Mouse (Mus musculus) kidney, embryonic 16.5 days (tissue): ENCODE data around the gene Il15ra. TPM values are rescaled to one million over a fixed set of nuclear protein-coding genes. Genes with fewer than 3 reads are reported as not detected.

Source experiments
- ATAC-seq: fragments of 200-750 bp; cut with Nextera tagmentation; 2 replicates; pipeline ENCODE4 v1.8.0; 2017; ENCODE audit warnings: moderate TSS enrichment; ENCODE audit not compliant: low FRiP score, low TSS enrichment
- H3K27ac ChIP-seq: fragments of 300-500 bp; sonication (generic); 2 replicates; pipeline ENCODE4 v1.5.1; 2014; ENCODE audit warnings: low read length
- H3K27me3 ChIP-seq: fragments of 300-500 bp; sonication (generic); 2 replicates; pipeline ENCODE4 v1.6.1; 2014; ENCODE audit warnings: low read length, control low read depth, mixed read lengths; ENCODE audit not compliant: insufficient read depth
- H3K36me3 ChIP-seq: fragments of 300-500 bp; sonication (generic); 2 replicates; pipeline ENCODE4 v1.6.1; 2014; ENCODE audit warnings: low read length, control low read depth, mixed read lengths; ENCODE audit not compliant: insufficient read depth
- H3K4me1 ChIP-seq: fragments of 300-500 bp; sonication (generic); 2 replicates; pipeline ENCODE4 v1.6.1; 2014; ENCODE audit warnings: low read length, control low read depth, mixed read lengths; ENCODE audit not compliant: insufficient read depth
- H3K4me2 ChIP-seq: fragments of 300-500 bp; sonication (generic); replicated peaks from 2 replicates; pipeline ENCODE4 v1.6.1; 2014; ENCODE audit warnings: low read depth, low read length
- H3K4me3 ChIP-seq: fragments of 300-500 bp; sonication (generic); 2 replicates; pipeline ENCODE4 v1.5.1; 2014; ENCODE audit warnings: mild to moderate bottlenecking, low read length
- H3K9ac ChIP-seq: fragments of 300-500 bp; sonication (generic); replicated peaks from 2 replicates; pipeline ENCODE4 v1.6.1; 2014; ENCODE audit warnings: low read length
- H3K9me3 ChIP-seq: fragments of 300-500 bp; sonication (generic); 2 replicates; pipeline ENCODE4 v1.6.1; 2016; ENCODE audit warnings: low read length, control low read depth
- WGBS: fragments of 180-500 bp; shearing (Covaris S2); extraction: QIAGEN DNeasy Blood & Tissue Kit; methylation state at CpG from one replicate; pipeline ENCODE4 v1.1.7; 2014; 5-methylcytosine and 5-hydroxymethylcytosine counted together
- polyA plus RNA-seq: library from polyadenylated mRNA; unstranded; fragments of >200 nt; fragmentation: Nextera tagmentation; extraction: Ambion mirVana; gene quantifications from 2 replicates; pipeline ENCODE4 v1.2.1, GENCODE M21; 2015

Gene Il15ra
- polyA plus RNA-seq, 1 experiment from 2014 or later, result 2.6 TPM

DNA sequence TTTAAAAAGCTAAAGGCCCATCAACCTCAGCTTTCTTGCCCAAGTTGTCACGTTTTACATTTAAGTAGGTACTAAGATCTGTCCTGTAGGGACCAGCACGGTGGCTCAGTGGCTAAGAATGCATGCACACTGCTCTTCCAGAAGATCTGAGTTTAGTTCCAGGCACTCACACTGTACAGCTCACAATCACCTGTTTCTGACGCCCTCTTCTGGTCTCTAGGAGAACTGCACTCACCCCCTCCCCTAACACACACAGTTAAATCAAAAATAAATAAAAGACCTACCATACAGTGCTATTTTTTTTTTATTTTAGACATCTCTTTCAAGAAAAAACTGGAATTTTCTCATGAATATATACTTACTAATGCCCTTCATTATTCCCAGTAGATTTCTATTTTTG lies 32.9 kb upstream of the Il15ra start:
- Histone ChIP-seq H3K4me2 (no peak overlapping the region), H3K4me3 (no peak overlapping the region), H3K27ac (no peak overlapping the region), H3K9me3 (no peaks in the 10 kb centered on the region), H3K9ac (no peak overlapping the region), H3K36me3 (no peaks in the 10 kb centered on the region), H3K4me1 (no peaks in the 10 kb centered on the region), H3K27me3 (no peaks in the 10 kb centered on the region)
- WGBS, result 22% methylated on average over 3 of the region's 3 CpGs
- ATAC-seq, result no peak

DNA sequence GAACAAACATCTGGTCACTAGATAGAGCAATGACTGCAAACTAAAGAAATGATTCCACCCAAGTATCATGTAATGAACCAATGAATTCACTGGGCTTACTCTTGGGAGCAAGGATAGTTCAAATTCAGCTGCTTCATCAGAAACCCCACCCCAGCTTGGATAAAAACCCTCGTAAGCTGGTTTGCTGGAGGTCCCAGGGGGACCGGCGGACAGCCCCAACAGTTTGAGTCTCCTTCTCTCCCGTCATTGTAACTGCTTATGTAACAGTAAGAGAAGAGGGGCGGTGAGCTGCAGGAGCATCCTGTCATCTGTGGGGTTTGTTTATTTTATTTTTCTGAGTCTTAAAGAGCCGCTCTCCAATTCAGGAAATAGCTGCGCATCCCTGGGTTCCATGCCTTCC lies 25.5 kb upstream of the Il15ra start:
- H3K27me3 ChIP-seq, result no peaks in the 10 kb centered on the region
- 73% methylated on average over 7 of the region's 7 CpGs for WGBS
- ATAC-seq, result no peak
- no peaks in the 10 kb centered on the region for H3K9me3 ChIP-seq
- H3K27ac ChIP-seq, result no peak overlapping the region
- no peak overlapping the region for H3K4me2 ChIP-seq
- no peak overlapping the region for H3K4me3 ChIP-seq
- no peaks in the 10 kb centered on the region for H3K4me1 ChIP-seq
- no peak overlapping the region for H3K9ac ChIP-seq
- no peaks in the 10 kb centered on the region for H3K36me3 ChIP-seq

DNA sequence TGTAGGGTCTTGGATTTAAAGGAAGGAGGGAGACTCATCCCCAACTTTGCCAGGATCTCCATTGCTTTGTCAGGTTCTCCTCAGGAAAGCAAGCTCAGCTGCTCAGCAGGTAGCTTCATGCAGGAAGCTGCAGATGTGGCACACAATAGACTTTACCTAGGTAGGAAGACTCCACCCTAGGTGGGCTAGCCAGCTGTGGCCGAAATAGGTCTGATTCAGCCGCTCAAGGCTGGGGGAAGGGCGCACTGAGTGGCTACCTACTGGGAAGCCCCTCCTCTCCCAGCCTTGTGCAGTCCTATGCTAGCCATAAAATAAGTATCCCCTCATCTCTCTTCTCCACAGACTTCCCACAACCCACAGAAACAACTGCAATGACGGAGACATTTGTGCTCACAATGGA lies 22.4 kb upstream of the Il15ra start:
- no peaks in the 10 kb centered on the region for H3K9me3 ChIP-seq
- no peaks in the 10 kb centered on the region for H3K36me3 ChIP-seq
- H3K9ac ChIP-seq, result no peak overlapping the region
- H3K27ac ChIP-seq, result no peak overlapping the region
- H3K4me1 ChIP-seq, result no peaks in the 10 kb centered on the region
- H3K27me3 ChIP-seq, result no peaks in the 10 kb centered on the region
- H3K4me2 ChIP-seq, result no peak overlapping the region
- 73% methylated on average over 4 of the region's 4 CpGs for WGBS
- no peak overlapping the region for H3K4me3 ChIP-seq
- ATAC-seq, result no peak

DNA sequence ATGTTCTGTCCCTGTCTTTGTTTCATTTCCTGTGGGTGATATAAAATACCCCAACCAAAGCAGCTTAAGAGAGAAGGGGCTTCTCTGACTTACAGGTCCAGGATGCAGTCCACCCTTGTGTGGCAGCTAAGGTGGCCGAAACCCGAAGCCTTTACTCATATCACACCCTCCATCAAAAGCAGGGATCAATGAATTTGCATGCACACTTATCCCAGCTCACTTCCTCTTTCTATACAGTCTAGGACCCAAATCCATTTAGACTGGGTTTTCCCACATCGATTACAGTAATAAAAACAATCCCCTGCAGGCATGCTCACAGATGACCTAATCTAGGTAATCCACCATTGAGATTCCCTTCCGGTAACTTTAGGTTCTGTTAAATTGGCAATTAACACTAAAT lies 18.6 kb upstream of the Il15ra start:
- H3K4me3 ChIP-seq, result no peak overlapping the region
- no peaks in the 10 kb centered on the region for H3K9me3 ChIP-seq
- no peak overlapping the region for H3K4me2 ChIP-seq
- H3K9ac ChIP-seq, result no peak overlapping the region
- WGBS, result 76% methylated on average over 4 of the region's 4 CpGs
- H3K27ac ChIP-seq, result no peak overlapping the region
- H3K27me3 ChIP-seq, result no peaks in the 10 kb centered on the region
- no peaks in the 10 kb centered on the region for H3K4me1 ChIP-seq
- ATAC-seq, result no peak
- H3K36me3 ChIP-seq, result no peaks in the 10 kb centered on the region

DNA sequence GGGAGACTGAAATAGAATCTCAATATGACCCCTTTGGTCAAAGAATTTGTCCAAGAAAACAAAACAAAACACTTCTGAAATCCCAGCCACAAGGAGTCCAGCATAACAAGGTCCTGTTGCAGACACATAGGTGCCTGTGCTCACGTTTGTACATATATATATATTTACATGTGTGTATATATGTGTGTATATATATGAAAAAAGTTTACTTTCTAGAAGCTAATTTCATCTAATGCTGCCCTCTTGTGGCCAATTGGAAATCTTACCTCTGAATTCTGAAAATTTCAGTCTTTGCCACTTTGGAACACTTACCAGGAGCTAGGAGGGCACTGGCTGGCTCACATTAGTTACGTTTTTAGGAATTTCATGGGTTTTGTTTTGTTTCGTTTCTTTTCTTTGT lies 17.7 kb upstream of the Il15ra start:
- Histone ChIP-seq H3K27ac (no peak overlapping the region), H3K4me1 (no peaks in the 10 kb centered on the region), H3K4me3 (no peak overlapping the region), H3K9ac (no peak overlapping the region), H3K4me2 (no peak overlapping the region), H3K36me3 (no peaks in the 10 kb centered on the region), H3K27me3 (no peaks in the 10 kb centered on the region), H3K9me3 (no peaks in the 10 kb centered on the region)
- no peak for ATAC-seq
- 20% methylated on average over 3 of the region's 3 CpGs for WGBS

DNA sequence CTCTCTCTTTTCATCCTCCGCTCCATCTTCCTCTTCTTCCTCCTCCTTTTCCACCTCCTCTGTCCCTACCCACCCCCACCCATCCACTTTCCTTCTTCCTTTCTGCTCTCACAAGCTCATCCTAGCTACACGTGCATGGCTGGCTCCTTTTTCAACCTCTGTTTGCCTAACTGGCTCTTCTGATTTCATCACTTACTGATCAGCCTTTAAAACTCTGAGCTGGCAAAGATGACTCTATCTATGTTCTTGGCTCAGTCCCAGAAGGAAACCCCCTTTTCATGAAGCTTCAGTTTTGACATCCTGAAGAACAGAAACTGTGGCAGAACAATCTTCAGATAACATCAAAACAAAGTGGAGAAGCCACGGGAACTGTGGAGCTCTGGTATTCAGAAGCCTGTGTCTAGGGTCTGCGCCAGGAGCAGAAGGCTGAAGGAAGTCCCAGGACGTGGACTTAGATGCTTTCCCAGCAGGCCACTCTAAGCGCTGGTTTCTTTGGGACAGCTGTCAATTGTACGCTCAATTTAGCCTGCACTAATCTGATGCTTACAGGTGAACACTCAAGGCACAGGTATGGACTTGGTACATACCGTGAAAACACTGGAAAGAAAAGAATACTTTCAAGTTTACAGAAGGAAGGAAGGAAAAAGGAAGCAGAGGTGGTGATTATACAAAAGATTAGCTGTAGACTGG lies 14.7 kb upstream of the Il15ra start:
- no peak for ATAC-seq
- Histone ChIP-seq H3K4me3 (no peak overlapping the region), H3K9ac (no peak overlapping the region), H3K4me1 (no peaks in the 10 kb centered on the region), H3K27ac (no peak overlapping the region), H3K4me2 (no peak overlapping the region), H3K9me3 (no peaks in the 10 kb centered on the region), H3K27me3 (no peaks in the 10 kb centered on the region), H3K36me3 (no peaks in the 10 kb centered on the region)
- 70% methylated on average over 8 of the region's 8 CpGs for WGBS

DNA sequence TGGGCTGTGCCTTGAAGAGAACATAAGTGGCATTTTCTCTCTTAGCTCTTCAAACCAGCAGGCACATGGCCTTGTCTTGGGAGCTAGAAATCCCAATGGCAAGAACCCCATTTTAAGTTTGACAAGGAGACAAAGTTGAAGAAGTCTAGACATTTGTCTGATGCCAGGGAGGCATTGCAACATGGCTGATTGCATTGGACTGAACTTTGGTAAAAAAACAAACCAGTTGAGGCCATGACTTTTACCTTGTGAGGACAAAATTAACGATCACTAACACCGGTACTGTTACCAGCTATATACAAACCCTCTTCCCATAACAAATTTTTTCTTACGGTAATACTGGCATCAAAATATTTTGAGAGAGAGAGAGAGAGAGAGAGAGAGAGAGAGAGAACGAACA lies 11.7 kb upstream of the Il15ra start:
- no peak for ATAC-seq
- no peak overlapping the region for H3K4me3 ChIP-seq
- no peaks in the 10 kb centered on the region for H3K27me3 ChIP-seq
- H3K36me3 ChIP-seq, result no peaks in the 10 kb centered on the region
- H3K4me1 ChIP-seq, result no peaks in the 10 kb centered on the region
- H3K9ac ChIP-seq, result no peak overlapping the region
- H3K9me3 ChIP-seq, result no peaks in the 10 kb centered on the region
- H3K4me2 ChIP-seq, result no peak overlapping the region
- H3K27ac ChIP-seq, result no peak overlapping the region
- WGBS, result 90% methylated on average over 4 of the region's 4 CpGs

DNA sequence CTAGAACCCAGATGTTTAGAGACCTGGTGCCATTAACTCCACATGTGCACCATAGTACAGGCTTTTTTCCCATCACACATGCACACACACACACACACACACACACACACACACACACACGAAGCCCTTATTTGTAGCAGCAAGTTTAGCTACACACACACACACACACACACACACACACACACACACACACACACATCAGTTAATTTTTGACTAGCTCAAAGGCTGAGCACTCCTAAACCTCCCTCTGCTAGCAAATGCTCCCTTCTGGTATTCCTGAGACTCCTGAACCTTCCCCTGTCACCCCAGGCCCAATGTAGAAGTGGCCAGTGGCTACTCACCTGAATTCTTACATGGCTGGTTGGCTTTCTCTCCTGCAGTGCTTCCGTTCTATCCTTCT lies 11.0 kb upstream of the Il15ra start:
- H3K36me3 ChIP-seq, result no peaks in the 10 kb centered on the region
- H3K9ac ChIP-seq, result no peak overlapping the region

DNA sequence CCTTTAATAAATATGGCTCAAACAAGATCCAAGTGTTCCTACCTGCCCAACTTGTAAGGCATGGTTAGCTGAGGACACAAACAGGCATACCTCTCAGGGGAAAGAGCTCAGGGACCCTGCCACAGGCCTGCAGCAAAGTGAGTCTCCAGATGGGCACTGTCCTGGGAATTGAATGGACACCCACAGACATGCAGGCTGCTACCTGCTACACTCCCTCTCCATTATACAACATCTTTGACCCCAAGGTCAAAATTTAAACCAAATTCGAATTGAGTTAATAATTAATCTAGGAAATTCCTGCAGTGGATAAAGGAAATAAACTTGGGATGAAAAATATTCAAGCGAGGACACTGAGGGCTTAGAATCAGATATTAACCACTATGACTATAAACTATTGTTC lies 9.2 kb upstream of the Il15ra start:
- H3K27ac ChIP-seq, result no peak overlapping the region
- no peaks in the 10 kb centered on the region for H3K27me3 ChIP-seq
- H3K36me3 ChIP-seq, result no peaks in the 10 kb centered on the region
- no peaks in the 10 kb centered on the region for H3K9me3 ChIP-seq
- H3K4me3 ChIP-seq, result no peak overlapping the region
- no peaks in the 10 kb centered on the region for H3K4me1 ChIP-seq
- 55% methylated on average over 2 of the region's 2 CpGs for WGBS
- H3K4me2 ChIP-seq, result no peak overlapping the region
- ATAC-seq, result no peak
- no peak overlapping the region for H3K9ac ChIP-seq

More for the DNA sequence above, 11.0 kb upstream of the Il15ra start:
- ATAC-seq, result 0 out of 2 replicates have a peak, but pooled peaks have one; percentile 31
- H3K27ac ChIP-seq, result no peak overlapping the region
- H3K9me3 ChIP-seq, result no peaks in the 10 kb centered on the region
- H3K4me1 ChIP-seq, result no peaks in the 10 kb centered on the region
- H3K4me2 ChIP-seq, result no peak overlapping the region
- no peaks in the 10 kb centered on the region for H3K27me3 ChIP-seq
- 59% methylated on average over 2 of the region's 2 CpGs for WGBS
- H3K4me3 ChIP-seq, result no peak overlapping the region

DNA sequence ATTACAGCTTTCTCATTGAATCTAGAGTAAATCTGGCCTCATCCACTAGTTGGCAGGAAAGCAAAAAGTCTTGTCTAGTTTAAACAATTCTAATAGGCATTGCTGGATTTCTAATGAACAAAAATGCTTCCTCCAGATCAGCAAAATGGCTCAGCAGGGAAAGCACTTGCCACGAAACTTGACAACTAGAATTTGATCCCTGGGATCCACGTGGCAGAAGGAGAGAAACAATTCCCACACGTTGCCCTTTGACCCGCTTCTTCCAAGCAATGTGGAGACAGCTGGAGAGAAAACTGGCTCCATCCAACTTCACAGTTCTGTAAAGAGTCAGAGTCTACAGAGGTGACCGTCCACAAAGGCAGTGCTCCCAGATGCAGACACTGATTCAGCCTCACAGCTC lies 6.1 kb upstream of the Il15ra start:
- no peak overlapping the region for H3K9ac ChIP-seq
- H3K9me3 ChIP-seq, result no peaks in the 10 kb centered on the region
- H3K27ac ChIP-seq, result no peak overlapping the region
- H3K4me1 ChIP-seq, result no peaks in the 10 kb centered on the region
- H3K36me3 ChIP-seq, result no peaks in the 10 kb centered on the region
- ATAC-seq, result no peak
- H3K4me2 ChIP-seq, result no peak overlapping the region
- H3K27me3 ChIP-seq, result no peaks in the 10 kb centered on the region
- no peak overlapping the region for H3K4me3 ChIP-seq
- WGBS, result 46% methylated on average over 5 of the region's 5 CpGs
